Mouse (Mus musculus) embryonic facial prominence, embryonic 14.5 days (tissue): Measurements from ENCODE around the gene Olfr735. TPM values are rescaled to one million over a fixed set of nuclear protein-coding genes. Genes with fewer than 3 reads are reported as not detected.

Experiments
- polyA plus RNA-seq: library from polyadenylated mRNA; unstranded; fragments of >200 nt; fragmentation: Nextera tagmentation; extraction: Ambion mirVana; gene quantifications from 2 replicates; pipeline ENCODE4 v1.2.1, GENCODE M21; 2014

The Olfr735 gene
- polyA plus RNA-seq, 1 experiment from 2014 or later, result not detected

Other genes starting within 250 kb of the Olfr735 start
- 0.10 TPM in 1 of 2 replicates, not detected in the other for gene Olfr727, start 225.7 kb downstream of the Olfr735 start, polyA plus RNA-seq
- not detected in 2 replicates for gene Olfr728, start 206.2 kb downstream of the Olfr735 start, polyA plus RNA-seq
- not detected in 2 replicates for gene Olfr729, start 196.0 kb downstream of the Olfr735 start, polyA plus RNA-seq
- not detected in 2 replicates for gene Olfr730, start 160.7 kb downstream of the Olfr735 start, polyA plus RNA-seq
- gene Olfr731, start 107.0 kb downstream of the Olfr735 start, polyA plus RNA-seq, result not detected in 2 replicates
- gene Olfr732, start 64.7 kb downstream of the Olfr735 start, polyA plus RNA-seq, result not detected in 2 replicates
- not detected in 2 replicates for gene Olfr733, start 47.4 kb downstream of the Olfr735 start, polyA plus RNA-seq
- not detected in 2 replicates for gene Olfr734, start 22.1 kb downstream of the Olfr735 start, polyA plus RNA-seq
- gene Tlr11, start 9.0 kb upstream of the Olfr735 start, polyA plus RNA-seq, result not detected in 2 replicates
- 0.20 TPM in 1 of 2 replicates, not detected in the other for gene Olfr736, start 32.3 kb upstream of the Olfr735 start, polyA plus RNA-seq
- not detected in 2 replicates for gene Olfr738, start 58.7 kb upstream of the Olfr735 start, polyA plus RNA-seq
- gene Olfr739, start 69.8 kb upstream of the Olfr735 start, polyA plus RNA-seq, result not detected in 2 replicates
- not detected in 2 replicates for gene Olfr740, start 96.7 kb upstream of the Olfr735 start, polyA plus RNA-seq
- gene Olfr741, start 123.9 kb upstream of the Olfr735 start, polyA plus RNA-seq, result not detected in 2 replicates
- gene Olfr742, start 154.7 kb upstream of the Olfr735 start, polyA plus RNA-seq, result not detected in 2 replicates
- gene Olfr743, start 173.0 kb upstream of the Olfr735 start, polyA plus RNA-seq, result not detected in 2 replicates